Mouse (Mus musculus): Measurements from ENCODE around the gene Kcnab1. TPM values are rescaled to one million over a fixed set of nuclear protein-coding genes. Genes with fewer than 3 reads are reported as not detected.

Gene Kcnab1
- total and polyA plus RNA-seq, 3 experiments = 0.38 to 0.81 (median 0.76) TPM

GRCm38 (mm10) chr3:65260521-65260920 lies 151.3 kb downstream of the Kcnab1 start:
- Histone ChIP-seq H3K79me2 (replicated peaks; ENCODE audit: control insufficient read depth, extremely low read depth, insufficient read depth, poor library complexity, severe bottlenecking) (no peaks in the 10 kb centered on the region), H3K9ac (ENCODE audit: insufficient read depth, low read depth) (no peak overlapping the region), H3K4me3 (replicated peaks in 1 of 3; ENCODE audit: low read depth in 2 of 3, low read length in 2 of 3, poor library complexity in 1 of 3) (no peak overlapping the region), H3K4me2 (ENCODE audit: insufficient read depth, low read depth, poor library complexity, severe bottlenecking) (no peak overlapping the region), H3K36me3 (replicated peaks in 1 of 2; ENCODE audit: control insufficient read depth in 1 of 2, insufficient read depth in 1 of 2, low read length in 1 of 2) (no peaks in the 10 kb centered on the region), H3K4me1 (ENCODE audit: control insufficient read depth in 1 of 2, insufficient read depth in 2 of 2) (peaks cover 0 to 8% of the 10 kb centered on the region in 2 experiments; a peak in 1 of 4 replicates), H3K9me3 (replicated peaks; ENCODE audit: low read length) (no peaks in the 10 kb centered on the region), H3K27me3 (replicated peaks) (no peaks in the 10 kb centered on the region), H3K27ac (ENCODE audit: insufficient read depth, low read depth) (no peak overlapping the region)
- in situ Hi-C loops (cut with MboI; ENCODE audit: low pct_ligation_motif_present, low pct_unique_long_range_greater_than_20kb, low sequenced_read_pairs) (no loop called here), dilution Hi-C loops (cut with MboI; ENCODE audit: extremely low pct_ligation_motif_present, extremely low pct_unique_long_range_greater_than_20kb, low sequenced_read_pairs) (no loop called here)
- DNase-seq (ENCODE audit: extremely low read depth) = no peak
- no peak for TF ChIP-seq ELF1 (IDR thresholded peaks at IDR 0.05; ENCODE audit: low read depth, low read length)
- no peak for TF ChIP-seq RCOR1 (conservative IDR thresholded peaks at IDR 0.05; ENCODE audit: low read depth, low read length)
- no peak for TF ChIP-seq SIN3A (IDR thresholded peaks at IDR 0.05; ENCODE audit: low read length)
- TF ChIP-seq MYC (IDR thresholded peaks at IDR 0.05; ENCODE audit: low read depth, low read length) = no peak
- TF ChIP-seq CTCF (conservative IDR thresholded peaks at IDR 0.05 in 1 of 2, IDR thresholded peaks at IDR 0.05 in 1 of 2; ENCODE audit: low read depth in 2 of 2, low read length in 2 of 2) = no peak
- no peak for TF ChIP-seq MEF2A (IDR thresholded peaks at IDR 0.05; ENCODE audit: borderline replicate concordance, low read depth, low read length)
- TF ChIP-seq CHD2 (IDR thresholded peaks at IDR 0.05; ENCODE audit: low read length) = no peak
- TF ChIP-seq BHLHE40 (IDR thresholded peaks at IDR 0.05; ENCODE audit: low read depth, low read length) = no peak
- no peak for TF ChIP-seq USF1 (IDR thresholded peaks at IDR 0.05; ENCODE audit: low read depth, low read length)
- no peak for TF ChIP-seq ETS1 (conservative IDR thresholded peaks at IDR 0.05; ENCODE audit: low read depth, low read length)
- no peak for TF ChIP-seq GABPA (IDR thresholded peaks at IDR 0.05; ENCODE audit: insufficient replicate concordance, low read depth, low read length)
- no peak for TF ChIP-seq JUND (conservative IDR thresholded peaks at IDR 0.05; ENCODE audit: low read depth, low read length)
- no peak for TF ChIP-seq RAD21 (IDR thresholded peaks at IDR 0.05; ENCODE audit: low read depth, low read length)
- TF ChIP-seq PAX5 (IDR thresholded peaks at IDR 0.05; ENCODE audit: low read length) = no peak
- no peak for TF ChIP-seq NRF1 (IDR thresholded peaks at IDR 0.05; ENCODE audit: low read depth, low read length)

- in situ Hi-C loops (cut with MboI; ENCODE audit: low pct_ligation_motif_present, low pct_unique_long_range_greater_than_20kb, low sequenced_read_pairs) = no loop called here
- H3K27me3 ChIP-seq (replicated peaks) = no peaks in the 10 kb centered on the region
- no peak overlapping the region for H3K4me2 ChIP-seq (ENCODE audit: insufficient read depth, low read depth, poor library complexity, severe bottlenecking)
- H3K27ac ChIP-seq (ENCODE audit: insufficient read depth, low read depth) = no peak overlapping the region
- no peaks in the 10 kb centered on the region for H3K36me3 ChIP-seq (replicated peaks in 1 of 2; ENCODE audit: control insufficient read depth in 1 of 2, insufficient read depth in 1 of 2, low read length in 1 of 2)
- no peak for TF ChIP-seq GABPA (IDR thresholded peaks at IDR 0.05; ENCODE audit: insufficient replicate concordance, low read depth, low read length)
- TF ChIP-seq MAX (IDR thresholded peaks at IDR 0.05; ENCODE audit: low read length) = no peak
- TF ChIP-seq MAFK (IDR thresholded peaks at IDR 0.05; ENCODE audit: insufficient replicate concordance, low read length) = no peak
- H3K4me3 ChIP-seq (replicated peaks in 1 of 3; ENCODE audit: low read depth in 2 of 3, low read length in 2 of 3, poor library complexity in 1 of 3) = no peak overlapping the region
- no peak overlapping the region for H3K9ac ChIP-seq (ENCODE audit: insufficient read depth, low read depth)
- H3K9me3 ChIP-seq (replicated peaks; ENCODE audit: low read length) = no peaks in the 10 kb centered on the region
- H3K4me1 ChIP-seq (ENCODE audit: control insufficient read depth in 1 of 2, insufficient read depth in 2 of 2) = peaks cover 0 to 23% of the 10 kb centered on the region in 2 experiments; a peak in 2 of 4 replicates
- DNase-seq (ENCODE audit: extremely low read depth) = no peak
- dilution Hi-C loops (cut with MboI; ENCODE audit: extremely low pct_ligation_motif_present, extremely low pct_unique_long_range_greater_than_20kb, low sequenced_read_pairs) = no loop called here
- no peaks in the 10 kb centered on the region for H3K79me2 ChIP-seq (replicated peaks; ENCODE audit: control insufficient read depth, extremely low read depth, insufficient read depth, poor library complexity, severe bottlenecking)
Observed at GRCm38 (mm10) chr3:65262506-65263422, 153.6 kb downstream of the Kcnab1 start.
